Mouse (Mus musculus) lung, postnatal 0 days (tissue): ENCODE measurements around the gene Mmp12.

Source experiments
- CTCF ChIP-seq: IDR thresholded peaks from 2 replicates; pipeline ENCODE4 v1.5.1; 2016; ENCODE audit warnings: antibody characterized with exemption, mild to moderate bottlenecking
- EP300 ChIP-seq: IDR thresholded peaks from 2 replicates; pipeline ENCODE4 v1.6.1; 2016; ENCODE audit warnings: antibody characterized with exemption, mild to moderate bottlenecking, control low read depth

- no peak for TF ChIP-seq CTCF
- no peak for TF ChIP-seq EP300
Measured at GRCm38 (mm10) chr9:7336740-7337483, 7.3 kb upstream of the Mmp12 start.
